Mouse (Mus musculus) natural killer cell, adult 2 months (primary cell): ENCODE measurements around the gene Cdhr3.

ENCODE experiments used
- DNase-seq, 2 experiments: peaks; one replicate each; pipeline ENCODE4 v3.0.0; 2022; ENCODE audit warnings: low spot score in 2 of 2

The Cdhr3 gene

GRCm38 (mm10) chr12:33092775-33093174, at the start of gene Cdhr3:
TSS of gene Cdhr3 (minus strand) at chr12:33092875.
- no peak for DNase-seq

GRCm38 (mm10) chr12:33139083-33139482, 46.4 kb upstream of the Cdhr3 start:
- no peak for DNase-seq

- DNase-seq: no peak
These were observed 45.2 kb upstream of the Cdhr3 start for GRCm38 (mm10) chr12:33137857-33138256.

- peak; percentile 37 for DNase-seq
These were observed 39.1 kb upstream of the Cdhr3 start for GRCm38 (mm10) chr12:33131796-33132195.

GRCm38 (mm10) chr12:33130401-33130800, 37.7 kb upstream of the Cdhr3 start:
- DNase-seq: no peak

GRCm38 (mm10) chr12:33129410-33129809, 36.7 kb upstream of the Cdhr3 start:
- peak; percentile 5 to 10 for DNase-seq

- no peak for DNase-seq
These were observed 36.0 kb upstream of the Cdhr3 start for GRCm38 (mm10) chr12:33128702-33129101.

- DNase-seq: no peak
These were observed 35.4 kb upstream of the Cdhr3 start for GRCm38 (mm10) chr12:33128121-33128520.

GRCm38 (mm10) chr12:33126243-33126642, 33.6 kb upstream of the Cdhr3 start:
- no peak for DNase-seq

- DNase-seq: peak in 1 of 2 experiments; percentile 46
These were observed 33.0 kb upstream of the Cdhr3 start for GRCm38 (mm10) chr12:33125594-33126227.

- DNase-seq: peak; percentile 2 to 18
These were observed 26.1 kb upstream of the Cdhr3 start for GRCm38 (mm10) chr12:33118624-33119301.

- DNase-seq: no peak
These were observed 18.3 kb upstream of the Cdhr3 start for GRCm38 (mm10) chr12:33110894-33111471.

- DNase-seq: no peak
These were observed 16.9 kb upstream of the Cdhr3 start for GRCm38 (mm10) chr12:33109531-33109930.

GRCm38 (mm10) chr12:33106438-33107167, 13.9 kb upstream of the Cdhr3 start:
- DNase-seq: no peak

GRCm38 (mm10) chr12:33105724-33106123, 13.0 kb upstream of the Cdhr3 start:
- DNase-seq: no peak

- no peak for DNase-seq
These were observed 9.9 kb upstream of the Cdhr3 start for GRCm38 (mm10) chr12:33102342-33103115.

GRCm38 (mm10) chr12:33101627-33102026, 9.0 kb upstream of the Cdhr3 start:
- no peak for DNase-seq

GRCm38 (mm10) chr12:33096017-33096416, 3.3 kb upstream of the Cdhr3 start:
- no peak for DNase-seq

GRCm38 (mm10) chr12:33092196-33092595, 479 bp downstream of the Cdhr3 start:
- DNase-seq: no peak

GRCm38 (mm10) chr12:33086151-33086550, 6.5 kb downstream of the Cdhr3 start:
- no peak for DNase-seq

- DNase-seq: no peak
These were observed 8.0 kb downstream of the Cdhr3 start for GRCm38 (mm10) chr12:33084683-33085082.

- no peak for DNase-seq
These were observed 9.3 kb downstream of the Cdhr3 start for GRCm38 (mm10) chr12:33083362-33083761.
